Mouse (Mus musculus) left cerebral cortex, adult 9 months (tissue): ENCODE measurements around the gene Mtus2.

Source experiments
- DNase-seq, 2 experiments: peaks; one replicate each; pipeline ENCODE4 v3.0.0; 2022; ENCODE audit warnings: low spot score in 2 of 2

The Mtus2 gene

DNA sequence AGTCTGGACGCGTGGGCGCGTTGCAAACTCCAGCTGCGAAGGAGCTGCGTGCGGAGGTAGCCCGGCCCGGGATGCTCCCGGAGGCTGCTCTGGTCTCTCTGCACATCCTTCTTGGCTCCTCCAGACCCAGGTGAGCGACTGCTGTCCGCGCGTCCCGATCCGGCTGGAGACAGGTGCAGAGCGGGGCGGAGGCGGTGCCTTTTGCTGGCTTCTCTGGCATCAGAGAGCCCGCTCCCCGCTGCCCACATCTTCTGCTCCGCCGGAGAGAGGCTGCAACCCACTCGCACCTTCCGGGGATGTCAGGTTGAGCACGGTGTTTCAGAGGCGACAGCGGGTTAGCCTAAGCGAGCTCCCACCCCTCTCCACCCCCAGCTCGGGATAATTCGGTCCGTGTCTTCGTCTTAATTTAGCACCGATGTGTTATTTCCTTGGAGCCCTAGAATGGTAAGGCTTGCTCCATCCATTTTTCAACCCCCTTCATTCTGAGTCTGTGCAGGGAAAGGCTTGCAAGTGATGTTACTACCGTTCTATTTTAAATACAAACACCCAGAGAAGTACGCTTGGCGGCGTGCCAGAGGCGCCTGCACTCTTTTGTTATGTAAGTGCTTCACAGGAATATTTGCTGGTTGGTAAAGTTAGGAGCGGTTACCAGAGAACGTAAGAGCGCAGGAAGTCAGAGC, 612 bp downstream of the Mtus2 start:
- peak; percentile 92 to 96 for DNase-seq

DNA sequence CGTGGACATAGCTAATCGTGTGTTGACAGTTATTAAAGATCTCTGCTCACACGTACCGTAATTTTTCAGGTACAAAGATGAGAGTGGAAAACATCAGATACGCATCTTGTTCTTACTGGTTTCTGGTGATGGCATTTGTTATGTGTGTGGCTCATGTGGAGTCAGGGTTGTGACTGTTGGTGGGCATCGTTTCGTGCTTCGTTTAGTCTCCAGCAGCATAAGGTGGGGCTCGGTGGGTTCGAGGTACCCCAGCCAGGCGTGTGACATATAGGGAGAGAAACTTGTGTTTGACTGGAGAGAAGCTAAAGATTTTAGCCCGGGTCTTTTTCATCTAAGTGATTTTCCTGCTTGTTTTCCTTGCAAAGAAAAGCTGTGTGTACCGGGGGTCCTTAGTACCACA, 1.4 kb downstream of the Mtus2 start:
- DNase-seq = no peak

DNA sequence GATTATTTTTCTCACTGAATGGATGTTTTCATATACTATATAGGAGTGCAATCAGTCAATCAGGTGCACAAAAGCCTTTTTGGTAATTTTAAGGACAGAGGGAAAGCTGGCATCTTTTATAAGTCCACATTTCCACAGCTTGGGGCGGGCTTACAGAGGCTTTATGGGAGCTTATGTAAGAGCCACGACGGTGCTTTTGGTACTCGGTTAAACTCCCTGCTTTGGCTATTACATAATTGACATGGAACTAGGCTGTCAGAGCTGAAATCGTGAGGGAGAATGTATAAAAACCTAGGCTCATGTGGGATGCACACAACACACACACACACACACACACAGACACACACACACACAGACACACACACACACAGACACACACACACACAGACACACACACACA, 2.0 kb downstream of the Mtus2 start:
- peak; percentile 39 to 60 for DNase-seq

DNA sequence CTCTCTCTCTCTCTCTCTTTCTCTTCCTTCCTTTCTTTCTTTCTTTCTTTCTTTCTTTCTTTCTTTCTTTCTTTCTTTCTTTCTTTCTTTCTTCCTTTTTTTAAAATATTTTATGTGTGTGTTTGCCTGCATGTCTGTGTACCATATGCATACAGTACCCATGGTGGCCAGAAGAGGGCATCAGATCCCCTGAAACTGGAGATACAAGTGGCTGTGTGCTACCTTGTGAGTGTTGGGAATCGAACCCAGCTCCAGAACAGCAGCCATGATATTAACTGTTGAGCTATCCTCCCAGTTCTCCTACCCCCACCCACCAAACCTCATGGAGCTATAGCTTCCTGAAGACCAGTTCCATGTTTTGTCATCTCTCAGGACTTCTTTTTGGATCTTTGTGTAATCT, 3.7 kb downstream of the Mtus2 start:
- DNase-seq = no peak

DNA sequence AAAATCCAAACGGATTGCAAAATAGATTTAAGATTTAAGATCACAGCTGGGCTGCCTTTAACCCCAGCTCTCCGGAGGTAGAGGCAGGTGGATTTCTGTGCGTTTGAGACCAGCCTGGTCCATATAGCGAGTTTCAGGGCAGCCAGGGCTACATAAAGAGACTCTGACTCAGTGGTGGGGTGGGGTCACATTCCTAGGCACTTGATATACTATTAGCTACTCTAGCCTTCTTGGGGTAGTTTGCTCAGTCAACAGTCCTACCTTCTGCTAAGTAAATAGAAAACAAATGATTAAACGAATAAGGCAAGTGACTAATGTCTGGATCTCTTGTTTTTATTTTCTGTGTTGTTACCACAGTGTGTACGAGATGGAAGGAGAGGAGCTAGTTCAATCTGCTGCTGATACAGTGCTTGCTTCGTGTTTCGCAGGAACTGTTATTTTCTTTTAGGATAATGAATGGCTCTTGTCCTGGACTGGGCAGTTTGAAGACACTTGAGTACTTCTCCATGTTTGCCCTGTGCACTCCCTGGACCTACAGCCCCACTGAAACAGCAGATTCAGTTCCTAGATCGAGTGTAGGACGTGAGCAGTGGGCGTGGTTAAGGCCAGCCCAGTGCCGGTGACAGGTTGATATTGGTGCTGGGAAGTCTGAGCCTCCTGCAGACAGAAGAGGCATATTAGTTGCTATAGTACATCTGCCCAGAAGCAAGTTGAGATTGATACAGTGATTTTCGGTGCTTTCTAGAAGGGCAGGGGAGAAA, 6.9 kb downstream of the Mtus2 start:
- DNase-seq = no peak

GRCm38 (mm10) chr5:147964776-147965175, 7.7 kb downstream of the Mtus2 start:
- no peak for DNase-seq

DNA sequence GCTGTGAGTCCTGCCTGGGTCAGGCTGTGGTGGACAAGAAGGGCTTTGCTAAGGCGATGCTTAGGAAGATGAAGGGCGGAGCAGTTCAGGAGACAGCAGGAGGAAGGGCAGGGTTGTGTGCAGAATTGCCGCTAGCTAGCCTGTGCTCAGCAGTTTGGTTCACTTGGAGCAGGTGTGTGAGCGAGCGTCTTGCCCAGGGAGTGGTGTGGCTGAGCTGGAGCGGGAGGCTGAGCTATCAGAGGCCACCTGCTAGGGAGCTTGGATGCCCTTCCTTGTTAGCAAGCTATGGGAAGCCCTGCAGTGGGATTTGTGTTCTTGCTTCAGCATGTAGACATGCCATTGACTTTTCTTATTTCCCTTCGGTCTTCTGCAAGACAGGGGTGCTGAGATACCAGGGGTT, 9.5 kb downstream of the Mtus2 start:
- DNase-seq = no peak

DNA sequence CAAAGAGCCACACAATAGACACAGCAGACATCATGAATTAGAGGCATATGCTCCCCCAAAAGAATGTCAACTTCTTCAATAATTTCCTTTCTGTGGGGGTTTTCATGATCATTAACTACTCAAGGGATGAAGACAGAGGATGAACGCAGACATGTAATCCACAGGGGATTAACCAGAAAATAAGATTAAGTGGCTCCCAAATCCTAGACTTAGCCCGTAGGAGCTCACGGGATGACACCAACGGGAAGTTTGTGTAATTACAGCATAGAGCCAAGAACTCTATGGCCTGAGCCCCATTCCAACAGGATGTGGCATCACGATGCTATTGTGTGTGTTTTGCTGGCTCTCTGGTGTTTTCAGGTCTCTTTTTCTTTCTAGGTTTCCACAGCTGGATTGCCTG, 12.4 kb downstream of the Mtus2 start:
- no peak for DNase-seq

GRCm38 (mm10) chr5:147976001-147976400, 18.9 kb downstream of the Mtus2 start:
- DNase-seq = no peak

GRCm38 (mm10) chr5:147980606-147981005, 23.5 kb downstream of the Mtus2 start:
- peak in 1 of 2 experiments; percentile 48 for DNase-seq

- DNase-seq = no peak
Measured at GRCm38 (mm10) chr5:147990289-147990688, 33.2 kb downstream of the Mtus2 start.

DNA sequence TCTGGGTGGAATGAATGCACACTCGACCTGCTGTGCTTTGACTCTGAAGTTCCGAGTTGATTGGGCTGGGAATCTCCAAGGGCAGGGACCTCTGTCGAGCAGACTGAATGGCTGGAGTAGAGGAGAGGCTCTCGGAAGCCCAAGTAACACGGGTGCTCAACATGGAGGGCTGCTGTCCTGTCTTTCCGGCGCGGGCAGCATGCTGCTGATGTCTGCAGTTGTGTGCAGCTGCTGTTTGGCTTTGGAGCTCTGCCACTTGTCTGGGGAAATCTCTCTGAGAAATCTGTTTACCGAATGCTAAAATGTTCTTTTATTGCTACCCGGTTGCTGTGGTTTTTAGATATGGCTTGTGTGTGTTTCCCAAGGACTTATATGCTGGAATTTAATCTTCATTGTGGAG, 33.7 kb downstream of the Mtus2 start:
- DNase-seq = no peak

GRCm38 (mm10) chr5:147992581-147993378, 35.7 kb downstream of the Mtus2 start:
- peak in 1 of 2 experiments; percentile 19 for DNase-seq

- no peak for DNase-seq
Measured at GRCm38 (mm10) chr5:148005263-148005662, 48.1 kb downstream of the Mtus2 start.

- DNase-seq = no peak
Measured at GRCm38 (mm10) chr5:148012156-148012555, 55.0 kb downstream of the Mtus2 start.

GRCm38 (mm10) chr5:148014133-148014854, 57.2 kb downstream of the Mtus2 start:
- no peak for DNase-seq

DNA sequence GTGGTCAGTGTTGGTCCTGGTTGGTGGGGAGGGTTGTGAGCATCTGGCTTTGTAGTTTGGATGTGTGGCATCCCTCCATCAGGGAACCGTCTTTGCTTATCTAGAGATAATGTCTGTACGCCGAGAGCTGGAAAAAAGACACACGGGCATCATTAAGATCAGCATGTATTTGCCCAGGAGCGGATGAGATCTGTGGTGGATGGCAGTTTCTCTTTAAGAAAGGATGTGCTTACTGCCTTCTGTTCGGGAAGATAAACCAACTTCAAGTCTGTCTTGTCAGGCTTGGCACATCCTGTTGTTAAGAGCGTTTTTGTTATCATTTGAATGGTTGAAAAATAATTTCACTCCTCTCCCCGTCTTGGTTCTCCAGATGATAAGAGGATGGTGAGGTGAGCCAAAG, 58.3 kb downstream of the Mtus2 start:
- DNase-seq = no peak

GRCm38 (mm10) chr5:148017371-148017770, 60.3 kb downstream of the Mtus2 start:
- DNase-seq = no peak

GRCm38 (mm10) chr5:148022784-148023183, 65.7 kb downstream of the Mtus2 start:
- no peak for DNase-seq

DNA sequence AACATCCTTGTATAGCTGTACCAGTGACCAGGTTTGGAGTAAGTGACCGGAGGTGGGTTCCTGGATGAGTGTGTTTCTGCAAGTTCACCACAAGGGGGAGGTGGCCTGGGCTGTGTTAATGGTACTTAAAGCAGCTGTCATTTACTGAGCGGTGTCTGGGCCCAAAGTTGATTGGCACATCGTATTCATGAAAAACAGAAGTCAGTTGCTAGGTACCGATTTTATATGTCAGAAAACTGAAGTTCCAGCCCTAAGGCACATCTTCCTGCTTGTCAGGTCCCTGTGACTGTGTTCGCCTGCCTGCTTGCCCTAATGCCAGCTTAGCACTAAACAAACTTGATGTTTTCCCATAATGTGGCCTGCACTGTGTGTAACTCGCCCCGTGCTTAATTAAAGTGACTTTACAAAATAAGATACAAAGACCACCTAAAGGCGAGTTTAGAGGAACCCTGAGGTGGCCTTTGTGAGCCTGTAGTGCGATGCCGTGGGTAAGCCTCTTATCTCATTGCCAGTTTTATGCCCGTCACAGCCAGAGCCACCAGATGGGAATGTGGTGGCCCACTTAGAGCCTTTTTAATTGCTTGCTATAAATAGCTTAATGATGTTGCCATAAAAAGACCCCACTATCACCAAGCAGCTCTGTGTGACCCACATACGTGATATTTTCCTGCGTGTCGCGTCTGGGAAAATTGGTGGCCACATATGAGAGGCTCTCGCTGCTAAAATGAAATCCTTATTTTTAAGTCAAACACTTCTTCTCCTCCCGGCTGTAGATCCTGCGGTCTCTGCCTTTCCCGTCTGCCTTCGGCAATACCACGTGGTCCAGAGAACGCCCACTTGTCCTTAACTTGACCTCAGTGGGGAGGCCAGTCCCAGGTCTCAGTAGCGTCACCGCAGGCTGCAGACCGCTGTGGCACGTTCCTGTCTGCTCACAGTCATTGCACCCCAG, 69.6 kb downstream of the Mtus2 start:
- DNase-seq = peak in 1 of 2 experiments; percentile 27

DNA sequence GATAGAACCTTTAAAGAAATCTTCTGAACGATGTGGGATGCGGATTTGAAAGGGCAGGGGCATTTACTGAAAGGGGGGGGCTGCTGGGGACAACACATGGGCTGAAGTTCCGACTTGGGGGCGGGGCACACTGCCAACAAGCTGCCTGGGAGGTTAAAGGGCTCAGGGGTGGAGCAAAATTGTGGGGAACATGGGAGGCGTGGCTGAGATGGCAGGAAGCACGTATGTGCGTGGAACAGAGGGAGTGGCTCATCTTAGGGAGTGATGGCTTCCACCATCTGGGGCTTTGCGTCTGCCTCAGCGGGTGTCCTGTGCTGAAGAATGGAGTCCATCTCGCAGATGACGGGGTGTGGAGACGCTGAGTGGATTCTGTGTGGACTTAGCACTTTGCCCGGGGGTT, 70.9 kb downstream of the Mtus2 start:
- DNase-seq = no peak
